8 mouse cellular contexts compared by ENCODE assay signal in genomic region chr10:109010241-109011193, GRCm38 (mm10). TPM values are rescaled to one million over a fixed set of nuclear protein-coding genes. Genes with fewer than 3 reads are reported as not detected.
DNase-seq lines count a peak whose midpoint lies in the region; ATAC-seq lines count a peak whose summit lies in the region.

TSS of gene Syt1 (minus strand) at chr10:109010982.

- peak within 1 kb of the TSS; percentile 84 for H3K4me2 ChIP-seq in hindbrain, embryonic 16.5 days (ENCODE audit: low read length)
- H3K4me2 ChIP-seq in limb, embryonic 12.5 days: peak within 1 kb of the TSS; percentile 98
- peak within 1 kb of the TSS; percentile 72 for H3K4me2 ChIP-seq in midbrain, embryonic 16.5 days (ENCODE audit: low read length)

- DNase-seq in gastrocnemius, postnatal 10 days: peak; percentile 18
- DNase-seq in gastrocnemius, postnatal 25 days: no peak
- peak; percentile 90 for DNase-seq in cerebellum, adult 8-10 months
- peak; percentile 52 for DNase-seq in forelimb bud, embryonic 11.5 days (ENCODE audit: low read depth, low spot score)
- peak; percentile 95 for DNase-seq in telencephalon, adult 2 months (ENCODE audit: low read depth, low spot score)

- 1% methylated on average over 37 of the region's 37 CpGs for WGBS in hindbrain, embryonic 16.5 days
- 2% methylated on average over 37 of the region's 37 CpGs for WGBS in limb, embryonic 12.5 days
- WGBS in midbrain, embryonic 16.5 days: under 1% methylated on average over 37 of the region's 37 CpGs

- ATAC-seq in hindbrain, embryonic 16.5 days: peak; percentile 100
- peak; percentile 98 for ATAC-seq in limb, embryonic 12.5 days (ENCODE audit: insufficient number of reproducible peaks, insufficient read depth, low FRiP score, low TSS enrichment, low read depth)
- ATAC-seq in midbrain, embryonic 16.5 days: peak; percentile 100

- H3K4me3 ChIP-seq in hindbrain, embryonic 16.5 days (ENCODE audit: low read length): peak within 1 kb of the TSS; percentile 79
- peak within 1 kb of the TSS; percentile 56 for H3K4me3 ChIP-seq in limb, embryonic 12.5 days (replicated peaks)
- H3K4me3 ChIP-seq in midbrain, embryonic 16.5 days (ENCODE audit: low read depth, low read length): peak within 1 kb of the TSS; percentile 65

- peak within 1 kb of the TSS; percentile 92 for H3K9ac ChIP-seq in hindbrain, embryonic 16.5 days (ENCODE audit: low read depth, low read length)
- 0 out of 2 replicates have a peak within 1 kb of the TSS, but pooled peaks have one; percentile 27 for H3K9ac ChIP-seq in limb, embryonic 12.5 days (replicated peaks)
- peak within 1 kb of the TSS; percentile 87 for H3K9ac ChIP-seq in midbrain, embryonic 16.5 days (ENCODE audit: low read depth, low read length)

- H3K36me3 ChIP-seq in hindbrain, embryonic 16.5 days (ENCODE audit: control insufficient read depth, insufficient read depth, low read length): no peaks in the 10 kb centered on the region
- no peaks in the 10 kb centered on the region for H3K36me3 ChIP-seq in limb, embryonic 12.5 days
- H3K36me3 ChIP-seq in midbrain, embryonic 16.5 days (ENCODE audit: control insufficient read depth, insufficient read depth, low read length): no peaks in the 10 kb centered on the region

- H3K27me3 ChIP-seq in hindbrain, embryonic 16.5 days (replicated peaks; ENCODE audit: control insufficient read depth, insufficient read depth, low read length): no peaks in the 10 kb centered on the region
- peaks cover 41% of the 10 kb centered on the region for H3K27me3 ChIP-seq in limb, embryonic 12.5 days
- no peaks in the 10 kb centered on the region for H3K27me3 ChIP-seq in midbrain, embryonic 16.5 days (ENCODE audit: control insufficient read depth, insufficient read depth, low read depth, low read length)

- peak within 1 kb of the TSS; percentile 94 for H3K27ac ChIP-seq in hindbrain, embryonic 16.5 days (ENCODE audit: low read depth, low read length)
- H3K27ac ChIP-seq in limb, embryonic 12.5 days: no peak within 1 kb of the TSS
- H3K27ac ChIP-seq in midbrain, embryonic 16.5 days (ENCODE audit: low read length): peak within 1 kb of the TSS; percentile 94

- H3K9me3 ChIP-seq in hindbrain, embryonic 16.5 days (ENCODE audit: control insufficient read depth, low read length): no peaks in the 10 kb centered on the region
- H3K9me3 ChIP-seq in limb, embryonic 12.5 days: no peaks in the 10 kb centered on the region
- H3K9me3 ChIP-seq in midbrain, embryonic 16.5 days (replicated peaks; ENCODE audit: control insufficient read depth, low read length, poor library complexity, severe bottlenecking): no peaks in the 10 kb centered on the region

- H3K4me1 ChIP-seq in hindbrain, embryonic 16.5 days (ENCODE audit: control insufficient read depth, insufficient read depth, low read depth, low read length): peaks cover 9% of the 10 kb centered on the region
- H3K4me1 ChIP-seq in limb, embryonic 12.5 days (replicated peaks): peaks cover 13% of the 10 kb centered on the region; the same call in 1 of the 2 replicates
- H3K4me1 ChIP-seq in midbrain, embryonic 16.5 days (ENCODE audit: control insufficient read depth, insufficient read depth, low read length): peaks cover 24% of the 10 kb centered on the region

RNA-seq across cellular contexts. Expression of gene Syt1, which starts in this region (rescaled TPM):
- 1 to 10 TPM; 1.3 TPM for total RNA-seq in gastrocnemius, postnatal 10 days (2021)
- total RNA-seq in gastrocnemius, postnatal 25 days (2021): not detected
- 139 and 149 TPM in 2 replicates for polyA plus RNA-seq in hindbrain, embryonic 16.5 days (2015; fragmentation: Nextera tagmentation; extraction: Ambion mirVana)
- polyA plus RNA-seq in limb, embryonic 12.5 days (2016; fragmentation: Nextera tagmentation; extraction: Ambion mirVana): 1.1 and 1.4 TPM in 2 replicates
- 140 and 146 TPM in 2 replicates for polyA plus RNA-seq in midbrain, embryonic 16.5 days (2015; fragmentation: Nextera tagmentation; extraction: Ambion mirVana)

Comparison
In these comparisons a context has a peak if more than half of its experiments do, and no peak if none do; other contexts are left out.
1. RNA of gene Syt1 (polyA plus RNA-seq): 139 to 149 TPM in hindbrain, embryonic 16.5 days and 140 to 146 TPM in midbrain, embryonic 16.5 days; 1.1 to 1.4 TPM in limb, embryonic 12.5 days; every median in the first group is over 10 times any median in the second.
2. H3K9ac ChIP-seq: peak in every context shown above with its lines; median percentile 92 in hindbrain, embryonic 16.5 days; 87 in midbrain, embryonic 16.5 days; 27 in limb, embryonic 12.5 days.
3. Peak in every context shown above with its lines, with median percentiles within 50 percentile points of each other: ATAC-seq, H3K4me2 ChIP-seq and H3K4me3 ChIP-seq.